Mouse (Mus musculus): Measurements from ENCODE around the gene Sfxn3.

GRCm38 (mm10) chr19:45057724-45058112 is 10.4 kb downstream of the Sfxn3 start:
- TF ChIP-seq CTCF (IDR thresholded peaks at IDR 0.05; ENCODE audit: low read depth), result no peak
- TF ChIP-seq EP300 (IDR thresholded peaks at IDR 0.05; ENCODE audit: low read depth), result no peak
